Mouse (Mus musculus) brain, embryonic 14.5 days (tissue): Measurements from ENCODE around the gene Ank2.

Experiments used
- CTCF ChIP-seq: fragments of 200-500 bp; IDR thresholded peaks from 2 replicates; pipeline ENCODE4 v1.5.1; 2012; ENCODE audit warnings: inconsistent platforms, mild to moderate bottlenecking, moderate library complexity, borderline replicate concordance; ENCODE audit not compliant: insufficient read depth, insufficient read length; ENCODE audit errors: extremely low read depth
- POLR2A ChIP-seq: fragments of 200-500 bp; IDR thresholded peaks from 2 replicates; pipeline ENCODE4 v1.6.1; 2012; ENCODE audit warnings: mild to moderate bottlenecking, inconsistent platforms, borderline replicate concordance; ENCODE audit not compliant: poor library complexity, insufficient read depth, insufficient read length, severe bottlenecking; ENCODE audit errors: extremely low read depth

- no peak for TF ChIP-seq POLR2A
- no peak for TF ChIP-seq CTCF
Measured at GRCm38 (mm10) chr3:127034983-127035382, 464.2 kb downstream of the Ank2 start.
